Mouse (Mus musculus): ENCODE results near the gene Krt76.

The Krt76 gene

DNA sequence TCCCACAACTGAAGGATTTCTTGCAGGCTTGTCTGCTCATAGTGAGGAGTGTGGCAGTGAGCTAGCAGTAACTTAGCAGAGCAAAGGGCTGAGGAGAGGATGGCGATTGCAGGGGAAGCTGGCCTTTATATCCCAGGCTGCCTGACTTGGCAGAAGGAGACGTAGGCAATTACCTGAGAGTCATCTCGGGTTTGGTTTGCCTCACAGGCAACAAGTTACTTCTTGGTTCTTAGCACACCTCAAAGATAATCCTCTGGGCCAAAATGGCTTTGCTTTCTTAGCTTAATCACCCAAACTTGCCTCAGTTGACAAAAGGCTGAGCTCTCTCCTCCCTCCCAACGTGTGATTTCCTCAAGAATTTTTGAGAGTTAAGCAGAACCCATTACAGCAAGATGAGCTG, at the start of gene Krt76:
Krt76 (minus strand) TSS at position 101 of the 400 bp plus-strand sequence.
- DNase-seq (ENCODE audit: extremely low read depth, low read depth, low spot score), result no peak

DNA sequence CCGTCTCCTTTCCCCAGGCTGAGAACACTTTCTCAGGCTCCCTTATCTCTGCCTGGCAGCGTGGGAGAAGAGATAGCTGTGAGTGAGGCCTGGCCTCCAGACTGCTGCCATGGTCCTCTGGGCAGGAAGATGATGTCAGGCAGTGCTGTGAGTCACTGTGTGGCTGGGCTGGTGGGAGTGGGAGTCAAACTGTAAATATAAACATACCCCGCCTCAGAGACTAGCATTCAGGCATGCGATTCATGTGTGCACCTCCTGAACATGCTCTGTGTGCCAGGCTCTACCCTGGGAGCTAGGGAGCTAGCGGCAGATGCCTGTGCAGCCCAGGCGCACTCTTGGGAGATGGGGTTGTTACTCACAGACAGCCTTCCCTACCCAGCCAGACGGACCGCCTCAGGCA, 49.2 kb upstream of the Krt76 start:
- no peak for DNase-seq (ENCODE audit: extremely low read depth, low read depth, low spot score)

DNA sequence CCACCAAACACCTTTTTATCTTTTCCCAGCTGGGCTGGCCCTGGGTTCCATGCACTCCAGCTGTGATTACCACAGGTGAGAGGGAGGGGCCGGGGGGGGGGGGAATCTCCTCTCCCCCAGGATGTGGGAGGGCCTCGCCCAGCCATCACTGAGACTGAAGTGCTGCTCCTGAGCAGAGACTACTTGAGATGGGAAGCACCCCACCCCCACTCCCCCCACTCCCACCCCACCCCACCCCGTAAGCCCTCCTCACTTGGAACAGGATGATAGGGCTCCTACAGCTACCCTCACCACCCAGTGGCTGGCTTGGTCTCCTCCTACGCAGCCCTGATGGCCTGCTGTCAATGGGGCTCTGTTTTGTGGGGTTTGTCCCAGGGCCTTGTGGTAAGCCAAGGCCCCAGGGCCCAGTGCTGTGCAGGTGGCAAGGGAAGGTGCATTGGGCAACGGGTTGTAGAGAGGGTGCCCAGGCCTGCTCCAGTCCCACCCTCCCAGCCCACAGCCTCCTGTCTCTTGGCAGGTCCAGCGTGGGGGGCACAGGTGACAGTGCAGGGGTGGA, 47.6 kb upstream of the Krt76 start, which contains the start of gene Krt79:
Krt79 (minus strand) TSS at position 51 of the 556 bp plus-strand sequence.
- peak; percentile 78 for DNase-seq (ENCODE audit: extremely low read depth, low read depth, low spot score)

DNA sequence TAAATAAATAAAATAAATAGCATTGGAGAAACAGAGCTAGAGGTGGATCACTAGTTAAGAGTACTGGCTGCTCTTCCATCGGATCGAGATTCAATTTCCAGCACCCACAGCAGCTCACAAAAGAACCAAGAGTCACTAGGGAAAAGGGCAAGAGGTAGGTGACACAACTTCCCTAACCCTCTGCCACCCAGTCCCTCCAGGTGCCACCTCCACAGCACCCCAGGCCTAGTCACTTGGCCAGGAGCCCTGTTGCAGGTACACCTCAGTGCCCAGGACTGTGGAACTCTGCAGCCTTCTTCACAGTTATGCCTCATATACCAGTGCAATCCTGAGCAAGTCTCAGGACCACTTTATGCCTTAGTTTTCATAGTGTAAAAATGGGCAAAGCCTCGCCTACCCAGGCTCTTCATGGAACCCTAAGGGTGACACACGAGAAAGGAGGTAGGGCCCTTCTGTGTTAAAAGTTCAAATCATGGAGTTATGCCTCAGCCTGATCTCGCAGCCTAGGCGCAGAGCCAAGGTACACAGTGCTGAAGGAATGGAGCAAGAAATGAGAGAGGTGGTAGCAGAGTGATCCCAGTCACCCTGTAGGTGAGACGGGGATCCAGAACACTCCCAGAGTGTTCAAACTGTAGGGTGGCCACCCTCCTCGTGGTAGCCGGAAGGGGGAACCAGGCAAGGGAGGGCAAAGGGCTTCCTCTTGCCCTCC, 46.0 kb upstream of the Krt76 start:
- DNase-seq (ENCODE audit: extremely low read depth, low read depth, low spot score), result peak; percentile 79

DNA sequence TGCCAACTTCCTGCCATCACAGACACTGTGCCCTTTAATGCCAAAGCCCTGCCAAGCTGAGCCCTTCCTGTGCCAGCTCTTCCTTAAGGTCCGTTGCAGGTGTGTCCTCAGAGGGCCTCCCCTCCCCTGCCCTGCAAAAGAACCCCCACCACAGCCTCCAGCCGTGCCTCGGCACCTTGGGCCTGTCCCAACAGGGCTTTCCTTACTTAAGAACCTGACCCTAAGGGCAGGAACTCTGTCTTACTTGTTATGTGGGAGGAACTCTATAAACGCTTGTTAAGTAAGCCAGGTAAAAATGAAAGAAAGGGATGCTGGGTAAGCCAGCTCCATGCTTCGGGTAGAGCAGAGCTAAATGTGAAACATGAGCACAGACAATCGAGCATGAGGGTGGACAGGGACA, 40.3 kb upstream of the Krt76 start:
- peak; percentile 99 for DNase-seq (ENCODE audit: extremely low read depth, low read depth, low spot score)

DNA sequence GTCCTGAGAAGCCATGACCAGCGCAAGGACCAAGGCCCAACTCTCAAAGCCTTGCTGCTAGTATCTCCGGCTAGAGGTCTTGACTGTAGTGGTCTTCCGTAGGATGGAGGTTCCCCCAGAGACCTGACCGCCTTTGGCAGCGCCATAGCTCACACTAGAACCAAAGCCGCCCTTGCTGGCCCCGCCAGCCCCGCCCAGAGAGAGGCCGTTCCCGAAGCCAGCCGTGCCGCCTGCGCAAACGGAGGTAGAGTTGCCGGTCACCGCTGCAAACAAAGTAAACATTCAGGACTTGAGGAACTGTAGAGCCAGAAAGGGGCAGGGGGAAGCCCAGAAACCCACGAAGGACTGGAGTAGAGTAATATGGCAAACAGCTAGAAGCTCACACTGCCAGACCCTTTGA, 36.9 kb upstream of the Krt76 start:
- DNase-seq (ENCODE audit: extremely low read depth, low read depth, low spot score), result no peak

DNA sequence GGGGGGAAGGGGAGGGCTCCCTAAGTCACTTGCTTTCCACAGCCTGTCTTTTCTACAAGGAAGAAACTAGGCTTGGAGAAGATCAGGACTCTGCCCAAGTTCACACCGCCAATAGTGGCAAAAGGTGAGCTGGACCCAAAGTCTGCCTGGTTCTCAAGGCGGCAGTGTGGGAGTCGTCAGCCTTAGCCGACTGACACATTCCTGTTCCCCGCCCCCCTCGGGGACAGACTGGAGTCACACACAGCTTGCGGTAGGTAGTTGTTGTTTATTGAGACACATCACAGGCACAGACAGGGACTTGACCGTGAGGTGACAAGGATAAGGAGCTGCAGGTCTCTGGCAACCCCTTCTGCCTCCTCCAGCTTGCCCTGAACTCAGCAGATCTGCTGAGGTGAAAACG, 36.4 kb upstream of the Krt76 start:
- DNase-seq (ENCODE audit: extremely low read depth, low read depth, low spot score), result no peak

DNA sequence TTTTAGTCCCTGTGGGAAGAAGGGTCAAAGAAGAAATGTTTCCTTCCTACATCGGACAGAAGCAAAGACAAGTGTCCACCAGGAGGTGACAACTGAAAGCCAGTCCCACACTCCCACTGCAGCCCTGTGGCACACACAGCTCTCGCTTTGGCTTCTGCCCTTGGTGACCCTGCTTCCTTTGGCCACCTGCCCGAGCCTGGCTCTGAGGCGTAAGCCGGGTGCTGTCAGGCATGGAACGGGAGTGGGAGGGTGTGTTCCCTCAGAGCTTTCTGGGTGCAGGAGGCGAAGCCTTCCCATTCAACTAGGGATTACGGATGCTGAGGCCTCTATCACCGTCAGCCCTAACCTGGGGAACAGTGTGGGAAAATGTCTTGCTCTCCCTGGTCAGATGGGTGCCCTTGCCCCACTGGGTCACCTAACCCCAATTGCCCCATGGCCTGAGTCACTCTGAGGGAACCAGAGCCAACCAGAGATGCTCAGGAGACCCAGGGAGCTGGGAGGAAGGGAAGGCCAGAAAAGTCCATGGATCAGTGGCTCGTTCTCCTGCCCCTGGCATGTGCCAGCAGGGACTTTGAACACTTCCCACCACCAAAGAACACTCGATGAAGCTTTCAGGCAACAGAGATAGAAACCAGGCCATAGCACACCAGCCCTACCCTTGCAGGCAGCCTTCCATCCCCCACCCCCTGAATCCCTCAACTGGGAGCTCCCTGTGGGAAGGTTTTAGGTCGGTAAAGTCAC, 34.8 kb upstream of the Krt76 start:
- DNase-seq (ENCODE audit: extremely low read depth, low read depth, low spot score), result no peak

DNA sequence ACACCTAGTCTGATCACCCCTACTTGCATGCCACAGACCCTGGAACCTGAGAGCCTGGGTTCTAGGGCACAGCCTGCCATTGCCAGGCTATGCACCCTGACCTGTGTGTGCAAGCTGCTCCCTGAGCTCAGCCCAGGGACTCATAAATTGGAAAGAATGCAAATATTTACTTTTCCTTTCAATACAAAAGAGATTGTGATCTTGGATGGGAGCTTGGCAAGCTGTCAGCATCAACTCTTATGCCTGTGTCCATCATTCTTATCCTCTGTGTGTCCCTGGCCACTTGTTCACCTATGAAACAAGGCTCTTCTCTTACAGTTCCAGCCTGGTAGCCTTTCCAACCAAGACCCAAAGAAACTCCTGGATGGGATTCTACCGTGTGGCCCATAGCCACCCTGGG, 32.3 kb upstream of the Krt76 start:
- no peak for DNase-seq (ENCODE audit: extremely low read depth, low read depth, low spot score)

DNA sequence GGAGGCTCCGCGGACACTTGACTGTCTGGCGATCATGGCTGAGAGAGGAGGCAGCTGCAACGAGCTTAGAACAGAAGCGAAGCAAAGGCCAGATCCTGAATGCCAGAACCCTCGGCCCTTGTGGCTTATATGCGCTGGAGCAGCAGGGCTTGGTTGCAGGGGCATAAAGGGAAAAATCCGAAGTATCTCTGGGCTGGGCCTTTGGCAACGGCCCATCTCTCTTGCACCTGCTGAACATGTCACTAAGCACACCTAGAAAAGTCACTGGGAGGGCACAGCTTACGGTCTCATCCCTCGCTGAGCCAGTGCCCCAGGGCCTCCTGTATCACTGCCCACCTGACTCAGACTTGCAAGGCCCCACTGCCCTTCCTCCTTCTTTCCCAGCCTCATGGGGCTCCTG, 31.9 kb upstream of the Krt76 start, which contains the start of gene Krt4:
Krt4 (minus strand) TSS at position 101 of the 400 bp plus-strand sequence.
- DNase-seq (ENCODE audit: extremely low read depth, low read depth, low spot score), result no peak

DNA sequence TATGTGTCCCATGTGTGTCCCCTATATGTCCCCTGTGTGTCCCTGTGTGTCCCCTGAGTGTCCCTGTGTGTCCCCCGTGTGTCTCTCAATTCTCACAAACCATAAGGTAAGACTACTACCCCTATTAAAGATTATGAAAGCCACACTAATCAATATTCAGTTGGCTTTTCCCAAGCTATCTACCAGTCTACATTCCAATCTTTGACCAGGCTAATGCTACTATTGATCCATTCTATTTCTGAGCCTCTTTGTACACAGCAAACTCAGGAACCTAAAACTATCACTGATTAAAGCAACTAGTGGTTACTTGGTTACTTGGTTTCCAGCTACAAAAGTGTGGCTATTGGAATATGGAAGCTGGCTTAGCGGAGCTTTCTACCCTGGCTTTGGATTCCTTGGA, 29.6 kb upstream of the Krt76 start:
- DNase-seq (ENCODE audit: extremely low read depth, low read depth, low spot score), result no peak

DNA sequence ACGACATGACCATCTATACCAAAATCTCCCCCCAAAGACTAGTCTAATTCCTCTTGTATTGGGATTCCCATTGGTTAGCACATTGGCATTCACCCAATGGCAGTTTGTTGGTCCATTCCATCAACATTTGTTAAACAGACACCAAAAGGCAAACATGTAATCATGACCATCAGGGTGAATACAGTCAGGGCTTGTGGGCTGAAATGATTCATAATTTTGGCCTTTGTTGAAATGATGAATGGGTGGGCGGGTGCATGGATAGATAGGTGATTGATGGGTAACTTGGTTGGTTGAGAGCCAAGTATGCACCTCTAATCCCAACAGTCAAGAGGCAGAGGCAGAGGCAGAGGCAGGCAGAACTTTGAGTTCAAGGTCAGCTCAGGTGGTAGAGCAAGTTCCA, 23.4 kb upstream of the Krt76 start:
- no peak for DNase-seq (ENCODE audit: extremely low read depth, low read depth, low spot score)

DNA sequence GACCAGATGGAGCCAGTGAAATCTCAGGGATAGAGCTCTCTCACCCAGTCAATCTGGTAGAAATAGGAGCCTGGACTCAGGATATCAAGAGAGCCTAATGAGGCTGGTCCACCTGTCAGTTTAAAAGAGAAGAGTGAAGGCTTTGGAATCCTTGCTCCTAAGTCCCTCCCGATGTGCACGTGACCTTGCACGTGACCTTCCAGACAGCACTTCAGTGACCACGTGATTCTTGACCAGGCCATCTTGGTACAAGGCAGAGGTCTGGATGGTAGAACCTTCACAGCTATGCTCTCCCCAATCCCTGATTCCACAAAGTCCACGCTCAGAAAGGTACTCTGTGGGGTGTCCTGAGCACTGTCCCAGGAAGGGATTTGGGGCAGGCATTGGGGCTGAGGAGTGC, 12.1 kb upstream of the Krt76 start:
- DNase-seq (ENCODE audit: extremely low read depth, low read depth, low spot score), result no peak

DNA sequence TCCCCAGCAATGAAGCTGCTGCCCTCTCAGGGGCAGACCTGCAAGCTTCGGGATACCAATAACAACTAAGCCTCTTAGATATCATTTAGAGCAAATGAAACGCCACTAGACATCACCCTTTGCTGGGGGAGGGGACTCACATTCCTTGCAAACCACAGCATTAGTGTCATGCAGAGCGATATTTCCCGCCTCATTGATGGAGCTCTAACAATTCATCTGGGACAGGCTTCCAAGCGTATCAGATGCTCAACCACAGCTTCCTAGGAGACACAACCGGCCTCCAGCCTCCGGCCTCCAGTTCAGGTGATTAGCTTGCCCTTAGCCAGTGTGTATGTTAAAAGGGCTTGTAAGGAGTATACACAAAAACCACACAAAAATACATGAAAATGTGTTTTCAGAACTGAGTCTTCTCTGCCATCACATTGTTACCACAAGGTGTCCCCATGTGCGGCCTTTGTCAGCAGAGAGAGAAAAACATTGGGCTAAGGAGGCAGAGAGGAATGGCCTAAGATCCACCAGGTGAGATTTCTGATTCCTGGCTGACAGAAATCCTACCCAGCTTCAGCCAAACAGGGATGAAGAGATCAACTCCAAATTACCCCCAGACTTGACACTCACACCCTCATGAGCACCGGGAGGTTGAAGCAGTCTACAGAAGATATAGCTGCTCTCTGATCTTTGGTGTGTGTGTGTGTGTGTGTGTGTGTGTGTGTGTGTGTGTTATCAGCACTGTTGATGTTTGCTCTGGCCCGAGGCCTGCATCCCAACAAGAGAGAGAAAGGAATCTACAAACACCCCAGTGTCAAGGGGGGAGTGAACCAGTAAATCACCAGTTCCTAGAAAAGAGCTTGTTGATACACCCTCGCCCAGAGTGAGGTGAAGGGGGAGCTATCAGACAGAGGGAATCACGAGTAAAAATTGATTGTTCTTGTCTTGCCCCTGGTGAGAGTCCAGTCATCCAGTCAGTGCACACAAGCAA, 9.7 kb upstream of the Krt76 start:
- no peak for DNase-seq (ENCODE audit: extremely low read depth, low read depth, low spot score)

DNA sequence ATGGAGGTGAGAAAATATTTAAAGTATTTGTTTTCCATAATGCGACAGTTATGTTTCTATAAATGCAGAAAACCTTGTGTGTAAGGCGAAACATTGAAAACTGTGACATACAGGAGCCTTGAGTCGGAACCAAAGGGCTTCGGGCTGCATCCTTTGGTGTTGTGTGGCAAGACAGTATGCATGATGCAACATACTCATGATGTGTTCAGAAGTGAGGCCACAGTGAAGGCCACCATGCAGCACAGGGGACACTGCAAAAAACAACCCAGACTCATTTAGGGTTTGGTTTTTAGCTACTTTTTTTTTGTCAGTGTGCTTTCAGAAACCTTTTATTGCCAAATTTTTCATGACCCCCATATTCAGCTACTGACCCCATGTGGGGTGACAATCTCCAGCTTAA, 2.5 kb upstream of the Krt76 start:
- no peak for DNase-seq (ENCODE audit: extremely low read depth, low read depth, low spot score)

DNA sequence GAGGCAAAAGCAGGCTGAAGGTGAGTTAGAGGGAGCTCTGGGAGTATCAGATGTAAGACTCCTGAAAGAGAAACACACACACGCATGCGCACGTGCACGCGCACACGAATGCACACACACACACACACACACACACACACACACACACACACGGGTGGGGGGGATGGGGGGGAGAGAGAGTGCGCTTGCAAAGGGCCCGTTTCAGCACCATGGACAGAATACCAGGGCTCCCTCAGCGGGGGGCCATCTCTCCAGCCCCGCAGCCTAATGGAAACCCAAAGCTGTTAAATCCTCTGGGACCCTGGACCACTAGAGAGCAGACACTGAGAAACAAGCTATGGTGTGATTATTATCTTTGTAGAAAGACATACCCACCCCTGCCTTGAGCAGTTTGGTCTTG, 12.9 kb downstream of the Krt76 start:
- DNase-seq (ENCODE audit: extremely low read depth, low read depth, low spot score), result no peak

DNA sequence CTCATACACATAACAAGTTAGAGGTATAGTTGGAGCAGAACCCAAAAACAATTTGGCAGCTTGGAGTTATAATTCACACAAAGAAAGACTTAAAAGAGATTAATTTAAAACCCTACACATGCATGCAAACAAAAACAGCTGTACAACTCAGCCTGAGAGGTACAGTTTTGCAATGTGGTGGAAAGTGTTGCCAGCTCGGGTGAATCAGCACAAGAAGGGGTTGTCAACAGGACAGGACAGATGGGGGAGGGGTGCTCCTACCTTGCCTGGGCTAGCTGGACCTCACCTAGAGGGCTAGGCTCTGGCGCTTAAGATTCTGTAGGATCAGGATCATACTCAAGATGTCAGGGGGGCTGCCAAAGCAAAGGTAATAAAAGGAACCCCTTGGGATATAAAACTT, 14.7 kb downstream of the Krt76 start:
- DNase-seq (ENCODE audit: extremely low read depth, low read depth, low spot score), result no peak

DNA sequence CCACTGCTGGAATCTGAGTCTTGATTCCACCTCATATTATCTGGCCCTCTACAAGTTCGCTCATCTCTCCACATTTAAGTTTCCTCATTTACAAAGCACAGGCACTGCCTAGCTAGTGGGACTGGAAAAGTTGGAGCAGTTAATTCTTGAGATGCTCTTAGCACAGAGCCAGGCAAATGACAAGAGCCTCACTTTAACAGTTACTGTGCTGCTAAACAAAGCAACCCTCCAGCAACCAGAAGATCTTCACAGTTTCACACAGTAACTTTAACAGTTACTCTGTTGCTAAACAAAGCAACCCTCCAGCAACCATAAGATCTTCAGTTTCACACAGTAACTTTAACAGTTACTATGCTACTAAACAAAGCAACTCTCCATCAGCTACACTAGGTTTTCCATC, 18.3 kb downstream of the Krt76 start:
- DNase-seq (ENCODE audit: extremely low read depth, low read depth, low spot score), result no peak

DNA sequence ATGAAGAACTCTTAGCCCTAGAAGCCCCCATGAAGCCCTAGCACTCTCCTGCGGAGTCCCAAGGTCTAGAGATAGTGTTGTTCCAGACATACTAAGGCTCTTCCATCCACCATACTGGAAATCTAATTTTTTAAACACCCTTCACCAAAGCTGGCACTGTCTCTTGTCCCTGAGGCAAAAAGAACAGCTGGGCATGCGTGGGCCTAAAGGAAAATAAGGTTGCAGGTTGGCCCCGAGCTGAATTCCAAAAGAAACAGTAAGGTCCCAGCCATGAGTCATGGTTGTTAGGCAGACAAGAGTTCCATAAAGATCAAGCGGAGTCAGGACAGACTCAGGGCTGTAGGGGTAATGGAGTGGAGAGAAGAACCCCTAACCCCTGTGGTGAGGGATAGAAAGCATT, 19.5 kb downstream of the Krt76 start:
- DNase-seq (ENCODE audit: extremely low read depth, low read depth, low spot score), result no peak

DNA sequence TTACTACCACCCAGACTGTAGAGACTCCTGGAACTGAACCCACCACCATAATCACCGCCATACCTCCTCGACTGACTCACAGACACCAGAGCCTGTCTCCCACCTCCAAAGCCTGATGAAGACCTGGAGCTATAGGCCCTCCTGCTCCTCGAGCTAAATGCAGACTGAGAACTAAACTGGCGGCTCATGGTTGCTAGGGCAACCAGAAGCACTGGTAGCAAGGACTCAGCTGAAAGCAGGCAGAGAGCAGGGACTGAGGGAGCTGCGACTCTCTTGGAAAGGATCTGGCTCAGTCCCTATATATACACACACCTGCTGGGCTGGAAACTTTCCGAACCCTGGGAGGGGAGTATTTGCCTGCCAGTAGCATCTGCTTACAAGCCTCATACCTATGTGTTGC, 23.3 kb downstream of the Krt76 start, which contains the start of gene Krt77:
Krt77 (minus strand) TSS at position 275 of the 400 bp plus-strand sequence.
- DNase-seq (ENCODE audit: extremely low read depth, low read depth, low spot score), result no peak

DNA sequence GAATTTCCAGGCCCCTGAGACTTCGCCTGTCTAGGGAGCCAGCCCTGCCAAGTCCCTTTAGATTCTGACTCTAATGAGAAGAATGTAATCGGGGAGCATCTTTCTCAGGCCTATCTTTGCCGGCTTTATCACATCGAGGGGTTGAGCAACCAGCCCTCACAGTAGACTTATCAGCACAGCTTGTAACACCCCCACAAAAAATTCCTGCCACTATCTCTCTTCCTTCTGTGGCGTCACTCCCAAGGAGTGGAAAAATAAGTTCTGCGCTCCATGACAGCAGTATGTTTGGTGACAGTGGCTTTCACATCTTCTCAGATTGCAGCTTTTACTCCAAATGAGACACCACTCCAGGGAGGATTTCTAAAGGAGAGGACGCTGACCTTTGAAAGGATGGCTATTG, 26.0 kb downstream of the Krt76 start:
- DNase-seq (ENCODE audit: extremely low read depth, low read depth, low spot score), result no peak
